Mouse (Mus musculus): ENCODE data around the gene Hps5. TPM values are rescaled to one million over a fixed set of nuclear protein-coding genes. Genes with fewer than 3 reads are reported as not detected.
A peak's percentile ranks its signal among the peaks of the same experiment; 100 is the strongest.
"Not testable (repeated sequence)": the region's sequence is repeated elsewhere in the genome, so short reads cannot be mapped to it uniquely, and the experiment has no call there.

Gene Hps5
- total RNA-seq, 2 experiments from 2014 or later: 14.4 to 15.1 TPM

DNA sequence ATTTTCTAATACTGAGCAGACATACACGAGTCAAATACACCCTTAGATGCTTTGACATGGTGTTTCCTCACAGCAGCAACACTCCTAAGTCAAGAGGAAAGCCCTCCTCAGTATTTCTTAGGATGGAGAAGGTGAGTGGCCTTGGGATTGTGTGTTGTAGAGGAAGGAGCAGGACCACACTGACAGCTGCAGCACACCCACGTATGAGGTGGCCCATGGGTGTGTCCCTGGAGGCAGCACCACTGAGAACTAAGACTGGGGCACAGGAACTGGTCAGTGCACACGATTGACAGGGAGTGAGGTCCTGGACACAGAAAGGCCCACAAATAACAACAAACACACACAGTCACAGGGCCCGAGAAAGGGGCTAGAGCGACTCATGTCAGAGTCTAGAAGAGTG lies 55.8 kb downstream of the Hps5 start:
- not testable (repeated sequence) for DNase-seq (ENCODE audit: low spot score in 2 of 2)

DNA sequence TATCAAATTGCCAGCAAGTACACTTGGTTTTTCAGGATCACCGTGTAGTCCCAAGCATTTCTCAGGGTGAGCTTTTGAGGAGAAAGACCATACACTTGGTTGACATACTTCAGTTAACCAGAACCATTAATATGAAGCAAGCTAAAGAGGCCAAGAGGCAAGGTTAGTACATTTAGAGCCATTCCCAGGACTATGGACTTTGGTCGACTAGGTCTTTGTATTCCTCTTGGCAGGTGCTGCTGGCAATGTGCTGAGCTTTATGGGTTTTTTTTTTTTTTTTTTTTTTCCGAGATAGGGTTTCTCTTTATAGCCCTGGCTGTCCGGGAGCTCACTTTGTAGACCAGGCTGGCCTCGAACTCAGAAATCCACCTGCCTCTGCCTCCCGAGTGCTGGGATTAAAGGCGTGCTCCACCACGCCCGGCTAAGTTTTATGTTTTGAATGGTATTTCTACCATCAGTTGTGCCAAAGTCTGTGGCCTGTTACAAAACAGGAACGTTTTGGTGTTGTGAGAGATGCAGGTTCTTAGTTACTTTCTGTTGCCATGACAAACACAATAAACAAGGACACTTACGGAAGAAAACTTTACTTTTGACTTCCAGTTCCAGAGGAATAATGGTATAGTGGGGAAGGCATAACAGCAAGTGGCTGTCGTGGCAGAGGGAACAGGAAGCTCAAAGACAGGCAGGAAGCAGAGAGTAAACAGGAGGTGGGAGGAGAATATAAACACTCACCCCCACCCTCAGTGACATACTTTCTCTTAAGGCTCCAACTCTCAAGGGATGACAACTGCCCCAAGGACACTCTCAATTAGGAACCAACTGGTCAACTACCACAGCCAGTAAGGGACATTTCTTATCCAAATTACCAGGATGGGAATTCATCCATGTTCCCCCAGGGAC lies 57.1 kb downstream of the Hps5 start:
- DNase-seq (ENCODE audit: low spot score in 2 of 2): no peak

DNA sequence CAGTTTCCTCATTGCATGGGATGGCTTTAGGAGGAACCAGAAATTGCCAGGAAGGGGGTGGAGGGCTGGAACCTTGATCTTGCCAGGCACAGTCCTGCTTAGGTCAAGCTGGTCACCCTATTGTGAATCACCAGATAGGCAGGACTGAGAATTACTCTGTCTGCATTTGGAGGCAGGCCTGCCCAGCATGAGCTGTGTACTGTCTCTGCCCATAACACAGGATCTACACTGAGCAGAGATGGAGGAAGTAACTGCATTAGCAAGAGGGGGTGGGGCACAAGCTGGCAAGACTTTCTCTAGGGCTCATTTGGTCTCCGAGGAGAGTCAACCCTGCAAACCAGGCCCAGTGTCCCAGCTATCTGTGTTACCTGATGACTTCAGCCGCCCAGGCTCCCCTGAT lies 60.9 kb downstream of the Hps5 start:
- DNase-seq (ENCODE audit: low spot score in 2 of 2): no peak

DNA sequence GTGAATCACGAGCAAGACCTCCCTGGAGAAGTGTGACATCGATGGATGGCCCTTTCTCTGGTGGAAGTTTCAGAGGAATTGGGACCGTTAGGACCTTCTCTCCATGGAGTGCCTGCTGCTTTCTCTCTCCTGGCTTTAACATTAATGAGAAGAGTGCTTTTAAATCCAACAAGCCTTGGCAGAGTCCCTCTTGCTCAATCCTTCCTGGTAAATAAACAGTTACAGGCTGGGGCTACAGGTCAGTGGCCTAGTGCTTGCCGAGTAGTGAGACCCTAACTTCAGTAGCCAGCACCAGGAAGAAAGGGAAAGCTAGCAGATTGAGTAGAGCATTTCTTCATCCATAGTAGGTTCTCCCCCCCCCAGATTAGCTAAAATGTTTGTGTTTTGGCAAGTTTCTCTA lies 63.4 kb downstream of the Hps5 start, which contains the start of gene Saa4:
Gene Saa4, minus strand, starts transcription at position 146 of the 400 bp plus-strand sequence.
- no peak for DNase-seq (ENCODE audit: low spot score in 2 of 2)

DNA sequence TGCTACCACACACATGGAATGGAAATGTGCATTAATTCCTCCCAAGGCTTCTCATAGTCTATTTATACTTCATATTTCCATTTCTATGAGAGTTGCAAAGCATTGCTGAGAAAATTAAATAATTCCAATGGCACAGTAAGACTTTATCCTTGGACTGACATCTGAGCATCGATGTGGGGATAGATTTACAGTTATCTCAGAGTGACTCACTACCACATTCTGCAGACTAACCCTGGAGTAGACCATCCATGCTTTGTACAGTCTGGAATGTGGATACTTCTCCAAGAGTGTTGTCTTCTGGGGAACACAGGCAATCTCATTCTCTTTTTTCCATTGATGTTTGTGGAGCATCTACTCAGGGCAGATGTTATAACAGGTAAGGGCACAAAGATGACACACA lies 68.3 kb downstream of the Hps5 start:
- no peak for DNase-seq (ENCODE audit: low spot score in 2 of 2)

DNA sequence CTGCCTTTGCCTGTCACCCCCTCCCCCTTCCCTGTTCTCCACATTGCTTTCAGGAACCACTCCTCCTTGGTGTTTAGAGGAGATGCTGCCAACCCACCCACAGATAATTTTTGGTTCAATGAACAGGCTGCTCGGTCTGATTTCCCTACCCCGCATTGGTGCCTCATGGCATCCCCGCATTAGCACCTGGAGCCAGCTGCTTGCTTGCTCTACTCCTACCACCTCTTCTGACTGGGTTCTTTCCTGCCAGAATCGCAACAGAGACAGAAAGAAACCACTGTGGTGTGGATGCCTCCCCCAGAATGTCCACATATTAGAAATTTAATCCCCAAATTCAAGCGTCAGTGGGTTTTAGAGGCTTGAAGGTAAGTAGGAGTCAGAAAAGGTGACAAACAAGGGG lies 71.5 kb downstream of the Hps5 start:
- DNase-seq (ENCODE audit: low spot score in 2 of 2): peak; percentile 17 to 34

DNA sequence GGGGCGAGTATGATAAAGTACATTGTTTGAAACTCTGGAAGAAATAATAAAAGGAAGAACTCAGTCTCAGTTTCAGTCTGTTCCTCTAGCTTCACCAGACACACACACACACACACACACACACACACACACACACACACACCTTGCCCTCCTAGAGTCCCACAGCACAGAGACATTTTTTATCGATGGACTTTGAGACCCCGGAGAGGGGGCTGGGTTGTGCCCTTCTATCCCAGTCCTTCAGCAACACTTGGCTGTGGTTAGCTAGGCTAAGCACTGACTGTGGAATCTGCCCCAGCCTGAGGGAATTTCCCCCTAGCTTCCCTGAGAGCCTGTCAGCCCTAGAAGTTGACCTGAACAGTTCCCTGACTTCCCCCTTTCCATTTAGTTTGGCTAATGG lies 72.0 kb downstream of the Hps5 start:
- DNase-seq (ENCODE audit: low spot score in 2 of 2): no peak

DNA sequence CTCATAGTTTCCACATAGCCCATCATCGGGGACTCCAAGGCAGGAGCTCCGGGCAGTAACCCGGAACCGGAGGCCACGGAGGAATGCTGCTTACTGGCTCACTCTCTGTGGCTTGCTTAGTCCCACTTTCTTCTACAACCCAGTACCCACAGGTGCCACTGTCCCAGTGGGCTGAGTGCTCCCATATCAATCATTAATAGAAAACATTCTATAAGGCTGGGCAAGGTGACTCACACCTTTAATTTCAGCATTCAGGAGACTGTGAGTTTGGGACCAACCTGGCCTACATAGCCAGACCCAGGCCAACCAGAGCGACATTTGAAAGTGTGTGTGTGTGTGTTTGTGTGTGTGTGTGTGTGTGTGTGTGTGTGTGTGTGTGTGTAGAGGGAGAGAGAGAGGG lies 72.5 kb downstream of the Hps5 start:
- no peak for DNase-seq (ENCODE audit: low spot score in 2 of 2)

DNA sequence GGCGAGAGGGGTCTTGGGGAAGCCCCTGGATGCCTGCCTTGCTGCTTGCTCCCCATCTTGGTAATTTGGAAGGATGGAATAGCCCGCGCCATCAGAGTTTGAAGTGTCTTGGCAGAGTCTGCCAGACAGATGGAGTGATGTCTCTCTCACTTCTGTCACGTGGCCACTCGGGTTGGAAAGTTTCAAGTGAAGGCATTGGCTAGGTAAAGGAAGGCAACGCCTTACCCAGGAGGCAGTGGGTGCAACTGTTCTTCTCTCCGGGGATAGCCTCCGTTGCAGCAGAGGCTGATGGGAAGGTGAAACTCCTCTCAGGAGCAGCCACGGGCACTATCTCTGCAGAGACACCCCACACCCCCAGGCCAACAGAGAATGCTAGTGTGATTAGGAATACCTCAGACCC lies 75.4 kb downstream of the Hps5 start:
- DNase-seq (ENCODE audit: low spot score in 2 of 2): peak in 1 of 2 experiments; percentile 27

DNA sequence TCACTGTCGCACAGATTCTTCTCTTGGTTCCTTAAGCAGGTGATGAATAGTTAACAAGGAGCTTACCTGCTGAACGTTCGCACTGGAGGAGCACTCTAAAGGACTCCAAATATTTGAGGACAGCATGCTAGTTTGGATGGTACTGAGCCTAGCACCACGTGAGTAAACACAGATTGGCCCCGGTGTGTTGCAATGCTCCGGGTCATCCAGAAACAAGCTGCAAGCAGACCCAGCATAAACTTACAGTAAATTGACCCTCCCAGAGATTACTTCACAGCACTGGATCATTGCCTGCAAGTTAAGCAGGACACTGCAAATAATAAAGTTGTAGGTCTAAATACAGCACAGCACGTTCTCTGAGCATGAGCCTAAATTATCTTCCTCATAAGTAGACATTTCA lies 76.3 kb downstream of the Hps5 start:
- no peak for DNase-seq (ENCODE audit: low spot score in 2 of 2)

DNA sequence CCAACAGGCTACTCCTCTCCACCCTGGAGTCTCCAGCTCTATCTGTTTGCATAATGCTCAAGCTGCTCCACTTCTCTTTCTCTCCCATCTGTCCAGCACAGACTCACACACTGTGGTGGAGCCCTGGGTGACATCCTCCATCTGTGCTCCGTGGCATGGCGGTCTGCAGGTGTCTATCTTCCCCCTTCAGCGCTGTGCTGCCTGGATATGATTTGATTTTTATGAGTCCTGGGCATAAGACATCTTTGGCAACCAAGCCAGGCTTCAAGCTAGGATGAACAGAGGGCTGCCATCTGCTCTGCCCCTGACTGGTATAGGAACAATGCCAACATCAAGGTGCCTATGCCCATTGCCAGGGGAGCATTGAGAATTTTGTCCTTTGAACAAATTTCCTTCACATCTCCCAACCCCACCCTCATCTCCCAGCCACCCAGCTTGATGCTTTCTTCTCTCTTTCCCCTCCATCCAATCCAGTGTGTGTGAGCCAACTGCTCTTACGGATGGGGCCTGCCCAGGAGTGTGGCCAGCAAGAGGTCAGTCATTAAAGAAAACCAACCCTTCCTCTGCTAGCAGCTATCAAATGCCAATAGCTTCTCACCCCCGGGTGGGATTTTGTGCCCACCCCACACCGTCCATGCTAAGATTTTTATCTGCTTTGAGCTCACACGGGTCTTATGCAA lies 77.1 kb downstream of the Hps5 start:
- no peak for DNase-seq (ENCODE audit: low spot score in 2 of 2)

DNA sequence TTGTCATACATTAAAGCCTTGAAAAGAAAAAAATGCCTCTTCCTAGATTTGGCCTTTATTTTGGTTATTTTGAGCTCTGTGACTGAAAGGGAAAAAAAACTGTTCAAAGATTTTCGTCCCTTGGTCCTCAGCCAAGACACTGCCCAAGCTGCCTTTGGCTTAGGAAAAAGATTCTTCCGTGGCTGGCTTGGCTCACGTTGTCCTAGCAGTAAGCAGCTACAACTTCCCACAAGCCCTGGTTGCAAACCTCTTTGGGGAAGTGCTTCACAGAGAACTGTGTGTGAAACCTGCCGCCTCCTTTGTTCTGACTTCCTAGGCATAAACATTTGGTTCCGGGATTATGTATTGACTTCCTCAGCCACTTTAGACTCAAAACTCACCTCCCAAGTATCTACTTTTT lies 79.0 kb downstream of the Hps5 start:
- DNase-seq (ENCODE audit: low spot score in 2 of 2): no peak

DNA sequence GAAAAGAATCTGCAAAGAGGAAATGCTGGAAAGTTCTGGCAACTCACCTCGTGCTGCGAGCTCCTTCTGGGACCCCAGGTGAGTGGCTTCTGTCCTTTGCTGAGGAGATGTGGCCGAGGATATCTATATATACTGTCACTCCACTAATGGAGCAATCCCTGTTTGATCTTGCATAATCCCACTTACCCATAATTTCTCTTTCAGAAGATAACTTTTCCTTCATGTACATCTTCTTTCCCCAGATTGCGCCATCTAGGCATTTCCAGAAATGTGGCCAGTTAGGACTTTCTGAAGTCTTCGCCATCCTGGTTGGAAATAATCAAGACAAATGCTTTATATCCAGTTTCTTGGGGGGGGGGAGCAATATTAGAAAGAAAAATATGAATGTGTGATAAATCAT lies 80.3 kb downstream of the Hps5 start, which contains the start of gene Saa3:
Gene Saa3, minus strand, starts transcription at position 101 of the 400 bp plus-strand sequence.
- no peak for DNase-seq (ENCODE audit: low spot score in 2 of 2)

DNA sequence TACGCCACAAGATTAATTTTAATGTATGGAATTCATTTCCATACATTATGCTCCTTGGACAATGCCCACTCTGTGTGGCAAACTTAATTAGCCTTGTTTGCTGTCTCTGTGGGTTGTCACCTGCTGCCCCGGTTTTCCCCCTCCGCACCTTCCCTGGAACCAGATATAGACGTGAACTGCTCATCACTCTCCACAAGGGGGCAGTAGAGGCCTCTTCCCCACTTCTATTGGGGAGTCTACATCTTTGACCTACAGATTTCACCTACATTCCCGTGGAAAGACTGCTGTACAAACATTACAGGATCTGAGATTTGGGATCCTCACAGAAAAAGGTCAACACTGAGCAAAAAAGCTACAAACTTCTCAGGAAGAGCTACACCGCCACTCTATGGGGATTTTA lies 81.3 kb downstream of the Hps5 start:
- DNase-seq (ENCODE audit: low spot score in 2 of 2): peak in 1 of 2 experiments; percentile 59

DNA sequence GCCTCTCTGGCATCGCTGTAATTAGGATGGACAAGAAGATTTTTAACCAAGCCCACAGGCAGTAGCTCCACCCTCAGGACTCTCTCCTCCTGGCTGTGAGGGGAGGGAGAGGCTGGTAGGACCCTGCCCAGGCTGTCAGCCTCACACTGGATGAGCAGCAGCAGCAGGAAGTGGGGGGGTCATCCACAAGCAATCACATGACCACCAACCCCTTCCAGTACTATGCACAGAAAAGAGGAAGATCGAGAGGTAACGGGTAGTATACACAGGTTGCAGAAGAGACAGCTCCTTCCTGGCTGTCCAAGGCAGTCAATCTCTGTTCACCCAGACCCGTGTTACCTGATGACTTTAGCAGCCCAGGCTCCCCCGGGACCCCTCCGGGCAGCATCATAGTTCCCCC lies 83.6 kb downstream of the Hps5 start:
- DNase-seq (ENCODE audit: low spot score in 2 of 2): no peak

Other genes starting within 250 kb of the Hps5 start
- 10 to 100 TPM; 47.9 to 50.8 TPM for gene Sergef, start 156.3 kb downstream of the Hps5 start, total RNA-seq (2021)
- gene Tph1, start 123.5 kb downstream of the Hps5 start, total RNA-seq (2021): under 1 TPM in 1 of 2 experiments, not detected in 1; 0.23 TPM
- gene Saal1, start 85.4 kb downstream of the Hps5 start, total RNA-seq (2021): 10 to 100 TPM; 10.1 to 10.6 TPM
- gene Saa3, start 80.4 kb downstream of the Hps5 start, total RNA-seq (2021): not detected
- not detected for gene Saa4, start 63.5 kb downstream of the Hps5 start, total RNA-seq (2021)
- gene Saa1, start 53.1 kb downstream of the Hps5 start, total RNA-seq (2021): not detected
- gene Saa2, start 44.3 kb downstream of the Hps5 start, total RNA-seq (2021): not detected
- gene Gtf2h1, start within 50 bp of the Hps5 start, total RNA-seq (2021): 10 to 100 TPM; 39.7 to 41.8 TPM
- gene Ldha, start 45.4 kb upstream of the Hps5 start, total RNA-seq (2021): 100 to 1,000 TPM; 296 to 308 TPM
- not detected for gene Ldhc, start 65.1 kb upstream of the Hps5 start, total RNA-seq (2021)
- gene Tsg101, start 123.9 kb upstream of the Hps5 start, total RNA-seq (2021): 10 to 100 TPM; 70.7 to 72.3 TPM
- gene Uevld, start 162.5 kb upstream of the Hps5 start, total RNA-seq (2021): 10 to 100 TPM; 14.3 to 16.4 TPM
- gene Gm9999, start 187.5 kb upstream of the Hps5 start, total RNA-seq (2021): not detected
- gene Spty2d1, start 212.3 kb upstream of the Hps5 start, total RNA-seq (2021): 10 to 100 TPM; 18.7 to 20.4 TPM

Data from layer of hippocampus, adult 18-20 months (tissue).